Mouse (Mus musculus): Measurements from ENCODE around the gene Itpr3.

- TF ChIP-seq GATA1 (IDR thresholded peaks at IDR 0.05; ENCODE audit: borderline replicate concordance, low read length) (no peak), FLI1 (IDR thresholded peaks at IDR 0.05; ENCODE audit: low read length) (no peak)
These were observed 15.3 kb downstream of the Itpr3 start for GRCm38 (mm10) chr17:27072363-27072762.
